ENCODE assay signal across 24 mouse cellular contexts in the genomic region with DNA sequence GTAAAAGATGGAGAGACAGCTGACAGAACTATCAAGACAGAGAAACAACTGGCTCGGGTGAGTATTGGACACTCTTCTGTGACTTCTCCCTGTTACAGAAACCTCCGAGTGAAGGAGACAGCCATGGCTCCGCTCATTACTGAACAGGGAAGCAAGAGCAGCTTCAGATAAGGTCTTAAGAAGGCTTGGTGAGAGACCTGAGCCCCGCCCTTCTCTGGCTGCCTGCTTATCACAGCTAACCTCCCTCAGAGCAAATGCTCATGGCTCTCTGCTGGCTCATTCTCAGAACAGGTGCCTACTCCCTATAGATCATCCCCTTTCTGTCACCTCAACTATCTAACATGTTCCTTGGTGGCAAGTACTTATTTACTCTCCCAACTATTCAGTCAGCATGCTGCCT. TPM values are rescaled to one million over a fixed set of nuclear protein-coding genes. Genes with fewer than 3 reads are reported as not detected.
DNase-seq lines count a peak whose midpoint lies in the region; ATAC-seq and TF ChIP-seq lines count a peak whose summit lies in the region.
"Had no signal": no experiment of that assay in that cellular context is flagged by ENCODE, and none has a peak within 500 bp of the region (broad histone marks: within the 10 kb centered on the region; RNA-seq: fewer than 3 reads in every experiment).

No protein-coding gene starts in this region.

- H3K27me3 ChIP-seq in liver, postnatal 0 days (ENCODE audit: insufficient read depth, low read length) = no peaks in the 10 kb centered on the region
- no peaks in the 10 kb centered on the region for H3K27me3 ChIP-seq in liver, embryonic 13.5 days
- H3K27me3 ChIP-seq in stomach, postnatal 0 days (ENCODE audit: control insufficient read depth, insufficient read depth, low read length) = no peaks in the 10 kb centered on the region
- H3K27me3 ChIP-seq in embryonic facial prominence, embryonic 10.5 days (replicated peaks; ENCODE audit: low read depth, poor library complexity, severe bottlenecking) = no peaks in the 10 kb centered on the region
- H3K27me3 ChIP-seq: forebrain, embryonic 15.5 days; heart, embryonic 12.5 days had no signal

- ATAC-seq in liver, postnatal 0 days = no peak
- 0 out of 2 replicates have a peak, but pooled peaks have one; percentile 25 for ATAC-seq in common myeloid progenitor, adult 5-6 weeks (replicated peaks; ENCODE audit: low read depth, poor library complexity, severe bottlenecking)
- ATAC-seq in liver, embryonic 13.5 days (ENCODE audit: low read depth) = peak; percentile 66
- peak; percentile 56; the same call in 1 of the 2 replicates for ATAC-seq in stomach, postnatal 0 days (ENCODE audit: low FRiP score, low TSS enrichment)
- ATAC-seq in erythroblast, adult 5-6 weeks (replicated peaks; ENCODE audit: low FRiP score, poor library complexity, severe bottlenecking) = no peak
- ATAC-seq: forebrain, embryonic 15.5 days had no signal

- DNase-seq in liver = peak; percentile 23
- no peak for DNase-seq in liver, postnatal 0 days
- DNase-seq in liver, embryonic 13.5 days = no peak
- DNase-seq in stomach, postnatal 0 days (ENCODE audit: low spot score) = peak; percentile 51
- no peak for DNase-seq in thymus, adult 18-20 months
- DNase-seq in embryonic facial prominence, embryonic 10.5 days (ENCODE audit: low spot score) = no peak
- DNase-seq: adrenal gland, adult 2 months; adrenal gland, postnatal 25 days; cerebellum, adult 11-12 months; cerebellum, adult 9-10 months; cerebellum, postnatal 25 days; gastrocnemius, postnatal 14 days had no signal

- no peaks in the 10 kb centered on the region for H3K36me3 ChIP-seq in liver, postnatal 0 days (replicated peaks; ENCODE audit: insufficient read depth, low read length)
- H3K36me3 ChIP-seq in liver, embryonic 13.5 days = no peaks in the 10 kb centered on the region
- H3K36me3 ChIP-seq in stomach, postnatal 0 days (ENCODE audit: control insufficient read depth, insufficient read depth, low read length) = no peaks in the 10 kb centered on the region
- no peaks in the 10 kb centered on the region for H3K36me3 ChIP-seq in embryonic facial prominence, embryonic 10.5 days (replicated peaks)
- H3K36me3 ChIP-seq: forebrain, embryonic 10.5 days; forebrain, embryonic 15.5 days; heart, embryonic 12.5 days; hindbrain, embryonic 10.5 days had no signal

- H3K9ac ChIP-seq in liver, postnatal 0 days (replicated peaks) = no peak overlapping the region
- no peak overlapping the region for H3K9ac ChIP-seq in liver, embryonic 13.5 days
- no peak overlapping the region for H3K9ac ChIP-seq in stomach, postnatal 0 days (ENCODE audit: low read length)
- H3K9ac ChIP-seq: forebrain, embryonic 15.5 days; heart, embryonic 12.5 days; hindbrain, embryonic 14.5 days had no signal

- TF ChIP-seq CTCF in liver, postnatal 0 days (IDR thresholded peaks at IDR 0.05; ENCODE audit: low read depth) = no peak
- TF ChIP-seq CTCF in stomach, postnatal 0 days (IDR thresholded peaks at IDR 0.05; ENCODE audit: low read depth) = no peak

- no peaks in the 10 kb centered on the region for H3K4me1 ChIP-seq in liver, postnatal 0 days (ENCODE audit: insufficient read depth)
- H3K4me1 ChIP-seq in liver, embryonic 13.5 days (replicated peaks) = no peaks in the 10 kb centered on the region
- no peaks in the 10 kb centered on the region for H3K4me1 ChIP-seq in stomach, postnatal 0 days (replicated peaks; ENCODE audit: control insufficient read depth, insufficient read depth)
- no peaks in the 10 kb centered on the region for H3K4me1 ChIP-seq in embryonic facial prominence, embryonic 10.5 days
- H3K4me1 ChIP-seq: forebrain, embryonic 10.5 days; forebrain, embryonic 15.5 days; hindbrain, embryonic 10.5 days had no signal

- H3K9me3 ChIP-seq in liver, postnatal 0 days (ENCODE audit: low read length) = no peaks in the 10 kb centered on the region
- H3K9me3 ChIP-seq in liver, embryonic 13.5 days (replicated peaks) = no peaks in the 10 kb centered on the region
- no peaks in the 10 kb centered on the region for H3K9me3 ChIP-seq in stomach, postnatal 0 days (ENCODE audit: control insufficient read depth, low read length)
- no peaks in the 10 kb centered on the region for H3K9me3 ChIP-seq in embryonic facial prominence, embryonic 10.5 days
- H3K9me3 ChIP-seq: forebrain, embryonic 10.5 days; forebrain, embryonic 15.5 days; heart, embryonic 12.5 days; hindbrain, embryonic 10.5 days had no signal

- no peak overlapping the region for H3K27ac ChIP-seq in liver, postnatal 0 days (ENCODE audit: low read depth)
- H3K27ac ChIP-seq in liver, embryonic 13.5 days = no peak overlapping the region
- no peak overlapping the region for H3K27ac ChIP-seq in stomach, postnatal 0 days (replicated peaks)
- H3K27ac ChIP-seq in embryonic facial prominence, embryonic 10.5 days (replicated peaks) = no peak overlapping the region
- H3K27ac ChIP-seq: forebrain, embryonic 10.5 days; forebrain, embryonic 15.5 days; hindbrain, embryonic 10.5 days; hindbrain, embryonic 14.5 days had no signal

- H3K4me3 ChIP-seq in liver, postnatal 0 days (ENCODE audit: low read depth, low read length) = no peak overlapping the region
- no peak overlapping the region for H3K4me3 ChIP-seq in liver, embryonic 13.5 days (replicated peaks)
- H3K4me3 ChIP-seq in stomach, postnatal 0 days (ENCODE audit: low read depth, low read length) = no peak overlapping the region
- no peak overlapping the region for H3K4me3 ChIP-seq in embryonic facial prominence, embryonic 10.5 days
- H3K4me3 ChIP-seq: erythroblast, embryonic 14.5 days; forebrain, embryonic 10.5 days; forebrain, embryonic 15.5 days; heart, embryonic 12.5 days; hindbrain, embryonic 10.5 days had no signal

- 40% methylated on average over 4 of the region's 4 CpGs for WGBS in liver, postnatal 0 days (ENCODE audit: insufficient replicate concordance)
- 20% methylated on average over 4 of the region's 4 CpGs for WGBS in liver, embryonic 13.5 days (ENCODE audit: insufficient replicate concordance)
- 34% methylated on average over 4 of the region's 4 CpGs for WGBS in stomach, postnatal 0 days
- WGBS in embryonic facial prominence, embryonic 10.5 days = 82% methylated on average over 4 of the region's 4 CpGs

- TF ChIP-seq EP300 in liver, postnatal 0 days (IDR thresholded peaks at IDR 0.05; ENCODE audit: low read depth) = no peak
- no peak for TF ChIP-seq EP300 in stomach, postnatal 0 days (optimal IDR thresholded peaks at IDR 0.05)

- no peak overlapping the region for H3K4me2 ChIP-seq in liver, postnatal 0 days (ENCODE audit: low read depth, low read length)
- no peak overlapping the region for H3K4me2 ChIP-seq in liver, embryonic 13.5 days
- H3K4me2 ChIP-seq in stomach, postnatal 0 days (replicated peaks; ENCODE audit: low read depth) = no peak overlapping the region
- H3K4me2 ChIP-seq: forebrain, embryonic 15.5 days; heart, embryonic 12.5 days; hindbrain, embryonic 14.5 days had no signal

RNA-seq across cellular contexts. Expression of a gene that starts 23.2 kb away (rescaled TPM):
- not detected in 2 replicates for polyA plus RNA-seq in liver, postnatal 0 days (2015; fragmentation: Nextera tagmentation; extraction: Ambion mirVana)
- total RNA-seq in common myeloid progenitor, adult 5-6 weeks (2017) = not detected in 2 replicates
- polyA plus RNA-seq in liver, embryonic 13.5 days (2015; fragmentation: Nextera tagmentation; extraction: Ambion mirVana) = not detected in 2 replicates
- not detected in 2 replicates for polyA plus RNA-seq in stomach, postnatal 0 days (2015; fragmentation: Nextera tagmentation; extraction: Ambion mirVana)
- not detected in 2 replicates for polyA plus RNA-seq in embryonic facial prominence, embryonic 10.5 days (2016; fragmentation: Nextera tagmentation; extraction: Ambion mirVana)
- not detected in 2 replicates for total RNA-seq in erythroblast, adult 5-6 weeks (2015; ENCODE audit: low replicate concordance)
- not detected in 2 replicates for total RNA-seq in erythroblast, adult 5-6 weeks (2017; ENCODE audit: low replicate concordance)
- total RNA-seq: adrenal gland, adult 2 months; adrenal gland, postnatal 25 days; gastrocnemius, postnatal 14 days; heart, adult 8-10 months; heart, postnatal 25 days had no signal
- polyA plus RNA-seq: adrenal gland, adult 2 months; C2C12; erythroblast, embryonic 14.5 days; forebrain, embryonic 10.5 days; forebrain, embryonic 15.5 days; gonadal fat pad, adult 2 months; heart, embryonic 12.5 days; hindbrain, embryonic 10.5 days; hindbrain, embryonic 14.5 days had no signal

Comparison
In these comparisons a context has a peak if more than half of its experiments do, and no peak if none do; other contexts are left out.
1. DNase-seq: peak in liver (single experiment) and stomach, postnatal 0 days (single experiment); none in liver, postnatal 0 days (single experiment), liver, embryonic 13.5 days (single experiment), thymus, adult 18-20 months (0 of 2) and embryonic facial prominence, embryonic 10.5 days (single experiment).
2. ATAC-seq: peak in common myeloid progenitor, adult 5-6 weeks (single experiment), liver, embryonic 13.5 days (single experiment) and stomach, postnatal 0 days (single experiment); none in liver, postnatal 0 days (single experiment) and erythroblast, adult 5-6 weeks (single experiment).